Mouse (Mus musculus): ENCODE data around the gene Pi16. TPM values are rescaled to one million over a fixed set of nuclear protein-coding genes. Genes with fewer than 3 reads are reported as not detected.

Gene Pi16
- polyA plus RNA-seq, 1 experiment = 171 TPM

- Histone ChIP-seq H3K27ac (ENCODE audit: control insufficient read depth, insufficient read depth, low read depth, low read length, poor library complexity) (peak overlapping the region; percentile 88), H3K4me3 (replicated peaks; ENCODE audit: control insufficient read depth, low read depth, low read length) (peak overlapping the region; percentile 74), H3K4me1 (ENCODE audit: control insufficient read depth, insufficient read depth, low read length) (no peaks in the 10 kb centered on the region; the same call in 1 of the 2 replicates)
- 58% methylated on average over 7 of the region's 7 CpGs for WGBS
- TF ChIP-seq CTCF (IDR thresholded peaks at IDR 0.05; ENCODE audit: control insufficient read depth, insufficient read depth, low read length) = no peak
- TF ChIP-seq POLR2A (IDR thresholded peaks at IDR 0.05; ENCODE audit: borderline replicate concordance, control insufficient read depth, low read depth, low read length) = no peak
Observed at GRCm38 (mm10) chr17:29319476-29319875, 2.0 kb downstream of the Pi16 start.

GRCm38 (mm10) chr17:29319881-29320639 is 2.6 kb downstream of the Pi16 start:
- peak overlapping the region; percentile 74 for H3K4me3 ChIP-seq (replicated peaks; ENCODE audit: control insufficient read depth, low read depth, low read length)
- WGBS = 51% methylated on average over 8 of the region's 8 CpGs

GRCm38 (mm10) chr17:29321765-29322602 is 4.5 kb downstream of the Pi16 start:
- no peaks in the 10 kb centered on the region; the same call in 1 of the 2 replicates for H3K4me1 ChIP-seq (ENCODE audit: control insufficient read depth, insufficient read depth, low read length)
- TF ChIP-seq CTCF (IDR thresholded peaks at IDR 0.05; ENCODE audit: control insufficient read depth, insufficient read depth, low read length) = no peak
- no peak for TF ChIP-seq POLR2A (IDR thresholded peaks at IDR 0.05; ENCODE audit: borderline replicate concordance, control insufficient read depth, low read depth, low read length)
- no peak overlapping the region for H3K27ac ChIP-seq (ENCODE audit: control insufficient read depth, insufficient read depth, low read depth, low read length, poor library complexity)
- WGBS = 87% methylated on average over 41 of the region's 41 CpGs
- H3K4me3 ChIP-seq (replicated peaks; ENCODE audit: control insufficient read depth, low read depth, low read length) = no peak overlapping the region

More at GRCm38 (mm10) chr17:29319881-29320639, 2.6 kb downstream of the Pi16 start:
- peak overlapping the region; percentile 88; the same call in 1 of the 2 replicates for H3K27ac ChIP-seq (ENCODE audit: control insufficient read depth, insufficient read depth, low read depth, low read length, poor library complexity)
- TF ChIP-seq CTCF (IDR thresholded peaks at IDR 0.05; ENCODE audit: control insufficient read depth, insufficient read depth, low read length) (no peak), POLR2A (IDR thresholded peaks at IDR 0.05; ENCODE audit: borderline replicate concordance, control insufficient read depth, low read depth, low read length) (no peak)
- H3K4me1 ChIP-seq (ENCODE audit: control insufficient read depth, insufficient read depth, low read length) = no peaks in the 10 kb centered on the region; the same call in 1 of the 2 replicates

GRCm38 (mm10) chr17:29322603-29322962 is 5.1 kb downstream of the Pi16 start:
- no peak for TF ChIP-seq CTCF (IDR thresholded peaks at IDR 0.05; ENCODE audit: control insufficient read depth, insufficient read depth, low read length)
- no peak overlapping the region for H3K27ac ChIP-seq (ENCODE audit: control insufficient read depth, insufficient read depth, low read depth, low read length, poor library complexity)
- H3K4me1 ChIP-seq (ENCODE audit: control insufficient read depth, insufficient read depth, low read length) = no peaks in the 10 kb centered on the region; the same call in 1 of the 2 replicates
- H3K4me3 ChIP-seq (replicated peaks; ENCODE audit: control insufficient read depth, low read depth, low read length) = no peak overlapping the region
- 85% methylated on average over 18 of the region's 18 CpGs for WGBS

GRCm38 (mm10) chr17:29323625-29324024 is 6.1 kb downstream of the Pi16 start:
- no peak for TF ChIP-seq CTCF (IDR thresholded peaks at IDR 0.05; ENCODE audit: control insufficient read depth, insufficient read depth, low read length)
- TF ChIP-seq POLR2A (IDR thresholded peaks at IDR 0.05; ENCODE audit: borderline replicate concordance, control insufficient read depth, low read depth, low read length) = no peak
- Histone ChIP-seq H3K4me1 (ENCODE audit: control insufficient read depth, insufficient read depth, low read length) (no peaks in the 10 kb centered on the region; the same call in 1 of the 2 replicates), H3K27ac (ENCODE audit: control insufficient read depth, insufficient read depth, low read depth, low read length, poor library complexity) (no peak overlapping the region), H3K4me3 (replicated peaks; ENCODE audit: control insufficient read depth, low read depth, low read length) (no peak overlapping the region)
- WGBS = 51% methylated on average over 3 of the region's 3 CpGs

- TF ChIP-seq POLR2A (IDR thresholded peaks at IDR 0.05; ENCODE audit: borderline replicate concordance, control insufficient read depth, low read depth, low read length) (no peak), CTCF (IDR thresholded peaks at IDR 0.05; ENCODE audit: control insufficient read depth, insufficient read depth, low read length) (no peak)
- H3K4me3 ChIP-seq (replicated peaks; ENCODE audit: control insufficient read depth, low read depth, low read length) = no peak overlapping the region
- no peaks in the 10 kb centered on the region for H3K4me1 ChIP-seq (ENCODE audit: control insufficient read depth, insufficient read depth, low read length)
- H3K27ac ChIP-seq (ENCODE audit: control insufficient read depth, insufficient read depth, low read depth, low read length, poor library complexity) = no peak overlapping the region
- 84% methylated on average over 13 of the region's 13 CpGs for WGBS
Observed at GRCm38 (mm10) chr17:29325831-29326230, 8.4 kb downstream of the Pi16 start.

GRCm38 (mm10) chr17:29326531-29327529 is 9.3 kb downstream of the Pi16 start:
- 70% methylated on average over 52 of the region's 52 CpGs for WGBS

More at GRCm38 (mm10) chr17:29326531-29327529, 9.3 kb downstream of the Pi16 start:
- Histone ChIP-seq H3K4me3 (replicated peaks; ENCODE audit: control insufficient read depth, low read depth, low read length) (no peak overlapping the region), H3K4me1 (ENCODE audit: control insufficient read depth, insufficient read depth, low read length) (no peaks in the 10 kb centered on the region), H3K27ac (ENCODE audit: control insufficient read depth, insufficient read depth, low read depth, low read length, poor library complexity) (no peak overlapping the region)
- no peak for TF ChIP-seq POLR2A (IDR thresholded peaks at IDR 0.05; ENCODE audit: borderline replicate concordance, control insufficient read depth, low read depth, low read length)
- TF ChIP-seq CTCF (IDR thresholded peaks at IDR 0.05; ENCODE audit: control insufficient read depth, insufficient read depth, low read length) = no peak

Data from bone marrow, adult 2 months (tissue).